Mouse (Mus musculus) thymus, adult 2 months (tissue): ENCODE results near the gene C1qtnf5.
"Not testable (repeated sequence)": the region's sequence is repeated elsewhere in the genome, so short reads cannot be mapped to it uniquely, and the experiment has no call there.

Experiments
- CTCF ChIP-seq: fragments of 200-500 bp; IDR thresholded peaks from 2 replicates; pipeline ENCODE4 v1.5.1; 2012; ENCODE audit warnings: mild to moderate bottlenecking, control low read depth, low read length, moderate library complexity, borderline replicate concordance; ENCODE audit not compliant: control insufficient read depth, poor library complexity, insufficient read depth; ENCODE audit errors: extremely low read depth
- POLR2A ChIP-seq: fragments of 200-500 bp; IDR thresholded peaks from 2 replicates; pipeline ENCODE4 v1.6.1; 2012; ENCODE audit warnings: mild to moderate bottlenecking, low read length, control low read depth, moderate library complexity; ENCODE audit not compliant: control insufficient read depth, poor library complexity, insufficient read depth; ENCODE audit errors: extremely low read depth

GRCm38 (mm10) chr9:44111909-44112308 lies 4.9 kb downstream of the C1qtnf5 start:
- TF ChIP-seq CTCF, POLR2A: not testable (repeated sequence)
